Mouse (Mus musculus): Measurements from ENCODE around the gene Gpi1.

DNA sequence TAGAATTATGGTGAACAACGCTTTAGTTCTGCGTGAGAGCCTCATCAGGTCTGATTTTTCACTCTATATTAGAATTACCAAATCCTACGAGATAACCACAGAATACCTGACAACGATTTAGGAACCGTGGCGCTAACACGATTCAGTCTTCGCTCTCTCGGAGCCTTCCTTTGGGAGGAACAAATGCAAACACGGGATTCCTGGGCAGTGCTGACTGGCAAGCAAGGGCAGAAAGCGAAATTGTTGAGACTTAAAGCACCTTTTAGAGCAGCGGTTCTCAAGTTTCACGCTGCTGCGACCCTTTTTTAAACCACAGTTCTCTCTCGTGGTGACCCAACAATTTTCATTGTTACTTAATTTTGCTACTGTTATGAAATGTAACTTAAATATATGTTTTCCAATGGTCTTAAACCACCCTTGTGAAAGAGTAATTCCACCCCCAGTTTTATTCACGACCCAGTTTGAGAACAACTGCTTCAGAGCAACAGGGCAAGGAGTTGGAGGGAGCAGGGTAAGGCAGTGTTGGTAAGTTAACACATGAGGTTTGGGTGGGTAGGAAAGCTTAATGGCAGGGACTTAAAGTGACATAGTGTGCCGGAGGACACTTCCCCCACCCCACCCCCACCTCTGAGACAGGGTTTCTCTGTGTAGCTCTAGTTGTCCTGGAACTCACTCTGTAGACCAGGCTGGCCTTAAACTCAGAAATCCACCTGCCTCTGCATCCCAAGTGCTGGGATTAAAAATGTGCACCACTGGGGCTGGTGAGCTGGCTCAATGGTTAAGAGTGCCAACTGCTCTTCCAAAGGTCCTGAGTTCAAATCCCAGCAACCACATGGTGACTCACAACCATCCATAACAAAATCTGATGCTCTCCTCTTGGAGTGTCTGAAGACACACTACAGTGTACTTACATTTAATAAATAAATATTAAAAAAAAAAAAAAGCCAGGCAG is 4.8 kb upstream of the Gpi1 start:
- TF ChIP-seq CTCF (IDR thresholded peaks at IDR 0.05 in 2 of 3, conservative IDR thresholded peaks at IDR 0.05 in 1 of 3; ENCODE audit: control insufficient read depth in 1 of 3, insufficient read depth in 1 of 3, low read depth in 2 of 3, low read length in 3 of 3, poor library complexity in 1 of 3, severe bottlenecking in 1 of 3), result no peak
- TF ChIP-seq CHD1 (IDR thresholded peaks at IDR 0.05; ENCODE audit: low read depth, low read length), result no peak
- no peak for TF ChIP-seq MAFK (IDR thresholded peaks at IDR 0.05; ENCODE audit: borderline replicate concordance, low read depth, low read length)
- TF ChIP-seq GABPA (IDR thresholded peaks at IDR 0.05; ENCODE audit: low read depth, low read length), result no peak
- TF ChIP-seq ZMIZ1 (IDR thresholded peaks at IDR 0.05; ENCODE audit: low read depth, low read length), result no peak
- no peak for TF ChIP-seq TBP (IDR thresholded peaks at IDR 0.05; ENCODE audit: low read depth, low read length)
- TF ChIP-seq UBTF (IDR thresholded peaks at IDR 0.05; ENCODE audit: borderline replicate concordance, insufficient read depth, low read depth, low read length), result no peak
- no peak for TF ChIP-seq SMC3 (IDR thresholded peaks at IDR 0.05; ENCODE audit: low read depth, low read length)
- TF ChIP-seq TAL1 (IDR thresholded peaks at IDR 0.05; ENCODE audit: low read length), result no peak

All from MEL (cell line).